Mouse (Mus musculus): Measurements from ENCODE around the gene Ulk3. TPM values are rescaled to one million over a fixed set of nuclear protein-coding genes. Genes with fewer than 3 reads are reported as not detected.
A peak's percentile ranks its signal among the peaks of the same experiment; 100 is the strongest.

Ulk3 gene
- total RNA-seq, 1 experiment = 7.3 TPM

- H3K9me3 ChIP-seq (ENCODE audit: control insufficient read depth, insufficient read depth, low read depth, low read length) = no peaks in the 10 kb centered on the region; the same call in 1 of the 2 replicates
- in situ Hi-C loops (cut with MboI; ENCODE audit: low sequenced_read_pairs in 2 of 2, unreplicated experiment in 2 of 2) = no loop called here
- no peak overlapping the region for H3K4me3 ChIP-seq (ENCODE audit: insufficient read depth in 1 of 2, low read depth in 1 of 2, low read length in 2 of 2, poor library complexity in 1 of 2, severe bottlenecking in 1 of 2)
- H3K27ac ChIP-seq (ENCODE audit: insufficient read depth, low read depth, low read length, poor library complexity, severe bottlenecking) = no peak overlapping the region
- H3K4me1 ChIP-seq (ENCODE audit: control insufficient read depth in 2 of 2, insufficient read depth in 2 of 2, low read length in 2 of 2, poor library complexity in 1 of 2) = peaks cover 1 to 10% of the 10 kb centered on the region in 2 experiments; a peak in 1 of 4 replicates
- no peak for DNase-seq (ENCODE audit: low read depth, low spot score)
- H3K9ac ChIP-seq (ENCODE audit: insufficient read depth, low read depth, low read length, poor library complexity, severe bottlenecking) = no peak overlapping the region
- TF ChIP-seq ZNF384 (IDR thresholded peaks at IDR 0.05; ENCODE audit: low read depth, low read length) = no peak
- no peak for TF ChIP-seq MAFK (IDR thresholded peaks at IDR 0.05; ENCODE audit: insufficient read depth, low read depth, low read length)
- no peak for TF ChIP-seq ZC3H11A (IDR thresholded peaks at IDR 0.05; ENCODE audit: borderline replicate concordance, low read depth, low read length)
- TF ChIP-seq CHD2 (IDR thresholded peaks at IDR 0.05; ENCODE audit: low read depth, low read length) = no peak
- TF ChIP-seq HCFC1 (IDR thresholded peaks at IDR 0.05; ENCODE audit: borderline replicate concordance, insufficient read depth, low read length) = no peak
- peaks cover 11% of the 10 kb centered on the region for H3K36me3 ChIP-seq (ENCODE audit: control insufficient read depth, insufficient read depth, low read length, poor library complexity, severe bottlenecking)
Observed at GRCm38 (mm10) chr9:57547287-57547686, 42.0 kb upstream of the Ulk3 start.

GRCm38 (mm10) chr9:57547869-57548268 is 41.4 kb upstream of the Ulk3 start:
- Histone ChIP-seq H3K27ac (ENCODE audit: insufficient read depth, low read depth, low read length, poor library complexity, severe bottlenecking) (no peak overlapping the region), H3K4me3 (ENCODE audit: insufficient read depth in 1 of 2, low read depth in 1 of 2, low read length in 2 of 2, poor library complexity in 1 of 2, severe bottlenecking in 1 of 2) (peak overlapping the region; percentile 3 to 10; a peak in 2 of 4 replicates), H3K9ac (ENCODE audit: insufficient read depth, low read depth, low read length, poor library complexity, severe bottlenecking) (no peak overlapping the region), H3K36me3 (ENCODE audit: control insufficient read depth, insufficient read depth, low read length, poor library complexity, severe bottlenecking) (peaks cover 6% of the 10 kb centered on the region), H3K9me3 (ENCODE audit: control insufficient read depth, insufficient read depth, low read depth, low read length) (no peaks in the 10 kb centered on the region; the same call in 1 of the 2 replicates), H3K4me1 (ENCODE audit: control insufficient read depth in 2 of 2, insufficient read depth in 2 of 2, low read length in 2 of 2, poor library complexity in 1 of 2) (peaks cover 1 to 10% of the 10 kb centered on the region in 2 experiments; a peak in 2 of 4 replicates)
- in situ Hi-C loops (cut with MboI; ENCODE audit: low sequenced_read_pairs in 2 of 2, unreplicated experiment in 2 of 2) = no loop called here
- DNase-seq (ENCODE audit: low read depth, low spot score) = no peak
- TF ChIP-seq HCFC1 (IDR thresholded peaks at IDR 0.05; ENCODE audit: borderline replicate concordance, insufficient read depth, low read length) = no peak
- TF ChIP-seq MAFK (IDR thresholded peaks at IDR 0.05; ENCODE audit: insufficient read depth, low read depth, low read length) = no peak
- no peak for TF ChIP-seq ZNF384 (IDR thresholded peaks at IDR 0.05; ENCODE audit: low read depth, low read length)
- no peak for TF ChIP-seq ZC3H11A (IDR thresholded peaks at IDR 0.05; ENCODE audit: borderline replicate concordance, low read depth, low read length)
- no peak for TF ChIP-seq CHD2 (IDR thresholded peaks at IDR 0.05; ENCODE audit: low read depth, low read length)

GRCm38 (mm10) chr9:57549186-57549585 is 40.1 kb upstream of the Ulk3 start:
- peaks cover 5% of the 10 kb centered on the region for H3K36me3 ChIP-seq (ENCODE audit: control insufficient read depth, insufficient read depth, low read length, poor library complexity, severe bottlenecking)
- H3K4me3 ChIP-seq (ENCODE audit: insufficient read depth in 1 of 2, low read depth in 1 of 2, low read length in 2 of 2, poor library complexity in 1 of 2, severe bottlenecking in 1 of 2) = no peak overlapping the region
- H3K9ac ChIP-seq (ENCODE audit: insufficient read depth, low read depth, low read length, poor library complexity, severe bottlenecking) = no peak overlapping the region
- no peak overlapping the region for H3K27ac ChIP-seq (ENCODE audit: insufficient read depth, low read depth, low read length, poor library complexity, severe bottlenecking)
- TF ChIP-seq HCFC1 (IDR thresholded peaks at IDR 0.05; ENCODE audit: borderline replicate concordance, insufficient read depth, low read length) = no peak
- TF ChIP-seq MAFK (IDR thresholded peaks at IDR 0.05; ENCODE audit: insufficient read depth, low read depth, low read length) = no peak
- TF ChIP-seq CHD2 (IDR thresholded peaks at IDR 0.05; ENCODE audit: low read depth, low read length) = no peak
- in situ Hi-C loops (cut with MboI; ENCODE audit: low sequenced_read_pairs in 2 of 2, unreplicated experiment in 2 of 2) = no loop called here
- peaks cover 7 to 19% of the 10 kb centered on the region in 2 experiments; a peak in 3 of 4 replicates for H3K4me1 ChIP-seq (ENCODE audit: control insufficient read depth in 2 of 2, insufficient read depth in 2 of 2, low read length in 2 of 2, poor library complexity in 1 of 2)
- H3K9me3 ChIP-seq (ENCODE audit: control insufficient read depth, insufficient read depth, low read depth, low read length) = no peaks in the 10 kb centered on the region; the same call in 1 of the 2 replicates
- no peak for DNase-seq (ENCODE audit: low read depth, low spot score)

DNA sequence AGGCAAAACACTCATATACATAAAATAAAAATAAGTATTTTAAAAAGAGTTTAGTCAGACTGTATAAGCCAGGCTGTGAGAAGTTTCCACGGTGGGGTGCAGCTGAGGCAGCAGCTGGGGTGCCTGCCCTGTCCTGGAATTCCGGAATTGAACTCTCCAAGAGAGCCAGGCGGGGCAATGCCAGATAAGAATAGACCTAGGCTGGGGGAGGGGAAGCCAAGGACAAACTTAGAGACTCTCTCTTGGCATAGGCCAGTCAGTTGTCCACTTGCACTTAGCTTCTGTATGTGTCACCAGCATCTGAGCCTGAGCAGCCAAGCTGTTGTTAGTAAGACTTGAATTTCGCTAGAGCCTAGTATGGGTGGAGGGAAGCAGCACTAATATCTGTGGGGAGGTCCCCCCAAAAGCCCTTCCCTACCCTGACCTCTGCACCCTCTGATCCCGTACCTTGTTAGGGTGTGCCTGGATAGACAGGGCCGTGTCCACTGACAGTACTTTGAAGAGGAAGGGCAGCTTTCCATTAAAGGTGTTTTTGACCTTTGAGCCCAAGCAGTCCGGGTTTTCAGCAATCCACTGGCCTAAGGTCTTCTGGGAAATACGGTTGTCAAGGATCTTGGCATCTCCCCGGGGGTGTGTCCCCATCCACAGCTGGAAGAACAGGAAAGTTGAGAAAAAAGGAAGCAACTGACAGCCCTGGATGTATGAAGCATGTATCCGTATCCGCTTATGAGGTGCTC is 39.0 kb upstream of the Ulk3 start:
- Histone ChIP-seq H3K4me1 (ENCODE audit: control insufficient read depth in 2 of 2, insufficient read depth in 2 of 2, low read length in 2 of 2, poor library complexity in 1 of 2) (peaks cover 7 to 22% of the 10 kb centered on the region in 2 experiments; a peak in 3 of 4 replicates), H3K9me3 (ENCODE audit: control insufficient read depth, insufficient read depth, low read depth, low read length) (no peaks in the 10 kb centered on the region; the same call in 1 of the 2 replicates), H3K4me3 (ENCODE audit: insufficient read depth in 1 of 2, low read depth in 1 of 2, low read length in 2 of 2, poor library complexity in 1 of 2, severe bottlenecking in 1 of 2) (no peak overlapping the region)

More for the DNA sequence above, 39.0 kb upstream of the Ulk3 start:
- Histone ChIP-seq H3K27ac (ENCODE audit: insufficient read depth, low read depth, low read length, poor library complexity, severe bottlenecking) (no peak overlapping the region), H3K9ac (ENCODE audit: insufficient read depth, low read depth, low read length, poor library complexity, severe bottlenecking) (no peak overlapping the region), H3K36me3 (ENCODE audit: control insufficient read depth, insufficient read depth, low read length, poor library complexity, severe bottlenecking) (0 out of 2 replicates have a peak, but pooled peaks cover 5% of the 10 kb centered on the region)
- DNase-seq (ENCODE audit: low read depth, low spot score) = no peak
- in situ Hi-C loops (cut with MboI; ENCODE audit: low sequenced_read_pairs in 2 of 2, unreplicated experiment in 2 of 2) = no loop called here
- TF ChIP-seq ZNF384 (IDR thresholded peaks at IDR 0.05; ENCODE audit: low read depth, low read length) = no peak
- TF ChIP-seq MAFK (IDR thresholded peaks at IDR 0.05; ENCODE audit: insufficient read depth, low read depth, low read length) = no peak
- no peak for TF ChIP-seq HCFC1 (IDR thresholded peaks at IDR 0.05; ENCODE audit: borderline replicate concordance, insufficient read depth, low read length)
- TF ChIP-seq ZC3H11A (IDR thresholded peaks at IDR 0.05; ENCODE audit: borderline replicate concordance, low read depth, low read length) = no peak
- no peak for TF ChIP-seq CHD2 (IDR thresholded peaks at IDR 0.05; ENCODE audit: low read depth, low read length)
